ENCODE assay signal across 22 mouse cellular contexts in the genomic region with DNA sequence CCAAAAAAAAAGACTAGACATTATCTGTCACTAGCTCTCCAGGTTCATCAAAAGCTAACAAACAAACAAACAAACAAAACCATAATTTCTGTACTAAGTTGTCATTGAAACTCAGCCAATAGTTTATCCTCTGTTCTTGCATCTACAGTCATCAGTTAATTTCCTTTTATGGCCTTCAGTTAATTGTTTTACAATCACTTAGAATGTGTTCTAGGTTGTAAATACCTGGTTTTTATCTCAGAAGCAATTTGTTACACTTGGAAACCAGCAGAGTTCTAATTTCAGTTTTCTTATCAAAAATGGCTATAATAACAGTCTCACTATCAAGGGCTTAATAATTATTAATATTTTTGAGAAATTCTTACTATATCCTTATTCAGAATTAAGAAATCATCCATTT. TPM values are rescaled to one million over a fixed set of nuclear protein-coding genes. Genes with fewer than 3 reads are reported as not detected.
"Had no signal": no experiment of that assay in that cellular context is flagged by ENCODE, and none has a peak within 500 bp of the region (broad histone marks: within the 10 kb centered on the region; RNA-seq: fewer than 3 reads in every experiment).

No protein-coding gene starts in this region.

- H3K4me3 ChIP-seq: midbrain, embryonic 10.5 days; midbrain, embryonic 12.5 days; myocyte; neural tube, embryonic 12.5 days; stomach, embryonic 15.5 days had no signal

- H3K4me2 ChIP-seq: lung, embryonic 14.5 days; midbrain, embryonic 12.5 days; neural tube, embryonic 12.5 days; stomach, embryonic 15.5 days had no signal

- H3K4me1 ChIP-seq: midbrain, embryonic 10.5 days; midbrain, embryonic 12.5 days; neural tube, embryonic 12.5 days; stomach, embryonic 15.5 days had no signal

- H3K9ac ChIP-seq: lung, embryonic 14.5 days; midbrain, embryonic 12.5 days; neural tube, embryonic 12.5 days; stomach, embryonic 15.5 days had no signal

- ATAC-seq: midbrain, embryonic 16.5 days had no signal

- H3K9me3 ChIP-seq: midbrain, embryonic 10.5 days; midbrain, embryonic 12.5 days; neural tube, embryonic 12.5 days; stomach, embryonic 15.5 days had no signal

- DNase-seq: lung, adult 18-20 months; lung, embryonic 14.5 days; lung, postnatal 14 days; lung, postnatal 4 days; midbrain, embryonic 14.5 days; right cerebral cortex, postnatal 14 days; thymus, adult 2 months; thymus, postnatal 25 days; thymus, postnatal 4 days had no signal

- H3K36me3 ChIP-seq: midbrain, embryonic 10.5 days; midbrain, embryonic 12.5 days; neural tube, embryonic 12.5 days; stomach, embryonic 15.5 days had no signal

- H3K27ac ChIP-seq: midbrain, embryonic 10.5 days; midbrain, embryonic 12.5 days; neural tube, embryonic 12.5 days; stomach, embryonic 15.5 days; stomach, postnatal 0 days had no signal

- H3K27me3 ChIP-seq: midbrain, embryonic 12.5 days; neural tube, embryonic 12.5 days; stomach, embryonic 15.5 days had no signal

RNA-seq across cellular contexts. Expression of a gene that starts 3.1 kb away (rescaled TPM):
- polyA plus RNA-seq: liver, embryonic 16.5 days; lung, embryonic 14.5 days; lung, embryonic 16.5 days; midbrain, embryonic 10.5 days; midbrain, embryonic 12.5 days; midbrain, embryonic 14.5 days; midbrain, embryonic 16.5 days; myocyte; neural tube, embryonic 12.5 days; neural tube, embryonic 14.5 days; spleen, adult 2 months; stomach, embryonic 15.5 days; stomach, postnatal 0 days; testis, adult 2 months; thymus, adult 2 months; urinary bladder, adult 2 months had no signal

RNA-seq across cellular contexts. Expression of a gene that starts 37.4 kb away (rescaled TPM):
- polyA plus RNA-seq: liver, embryonic 16.5 days; lung, embryonic 14.5 days; lung, embryonic 16.5 days; midbrain, embryonic 10.5 days; midbrain, embryonic 12.5 days; midbrain, embryonic 14.5 days; midbrain, embryonic 16.5 days; myocyte; neural tube, embryonic 12.5 days; neural tube, embryonic 14.5 days; spleen, adult 2 months; stomach, embryonic 15.5 days; stomach, postnatal 0 days; testis, adult 2 months; thymus, adult 2 months; urinary bladder, adult 2 months had no signal
